Mouse (Mus musculus): ENCODE results near the gene Hipk4. TPM values are rescaled to one million over a fixed set of nuclear protein-coding genes. Genes with fewer than 3 reads are reported as not detected.
"Not testable (repeated sequence)": the region's sequence is repeated elsewhere in the genome, so short reads cannot be mapped to it uniquely, and the experiment has no call there.

Gene Hipk4
- polyA plus RNA-seq, 1 experiment: not detected

DNA sequence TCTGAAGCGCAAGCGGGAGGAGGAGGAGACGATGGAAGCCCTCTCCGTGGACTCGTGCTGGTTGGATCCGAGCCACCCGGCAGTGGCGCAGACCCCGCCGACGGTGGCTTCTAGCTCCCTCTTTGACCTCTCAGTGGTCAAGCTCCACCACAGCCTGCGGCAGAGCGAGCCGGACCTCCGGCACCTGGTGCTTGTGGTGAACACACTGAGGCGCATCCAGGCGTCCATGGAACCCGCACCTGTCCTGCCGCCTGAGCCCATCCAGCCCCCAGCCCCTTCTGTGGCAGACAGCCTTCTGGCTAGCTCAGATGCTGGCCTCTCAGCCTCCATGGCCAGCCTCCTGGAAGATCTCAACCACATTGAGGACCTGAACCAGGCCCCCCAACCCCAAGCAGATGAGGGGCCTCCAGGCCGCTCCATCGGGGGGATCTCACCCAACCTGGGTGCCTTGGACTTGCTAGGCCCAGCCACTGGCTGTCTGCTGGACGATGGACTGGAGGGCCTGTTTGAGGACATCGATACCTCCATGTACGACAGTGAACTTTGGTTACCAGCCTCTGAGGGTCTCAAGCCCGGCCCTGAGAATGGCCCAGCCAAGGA, 33.7 kb upstream of the Hipk4 start:
- Histone ChIP-seq H3K4me1 (ENCODE audit: control insufficient read depth, insufficient read depth, insufficient read length, low read length) (peaks cover 13% of the 10 kb centered on the region), H3K4me3 (ENCODE audit: insufficient read depth, low read depth, low read length) (no peak overlapping the region), H3K27ac (replicated peaks; ENCODE audit: low read depth, low read length) (peak overlapping the region; percentile 83; the same call in 1 of the 2 replicates)

DNA sequence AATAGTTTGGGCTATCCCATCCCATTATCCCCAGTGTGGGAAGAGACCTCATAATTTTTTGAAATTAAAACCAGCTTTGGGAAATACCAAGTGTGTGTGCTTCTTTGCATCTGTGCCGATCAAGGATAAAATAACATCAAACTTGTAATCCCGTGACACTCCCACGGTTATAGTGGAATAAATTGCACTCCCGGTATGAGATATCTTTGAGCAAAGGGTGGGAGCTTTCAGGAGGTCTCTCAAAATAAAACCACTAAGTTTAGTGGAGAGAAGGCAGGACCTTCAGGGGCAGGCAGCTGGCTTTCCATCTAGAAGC, 32.9 kb upstream of the Hipk4 start:
- peaks cover 13% of the 10 kb centered on the region for H3K4me1 ChIP-seq (ENCODE audit: control insufficient read depth, insufficient read depth, insufficient read length, low read length)
- peak overlapping the region; percentile 83 for H3K27ac ChIP-seq (replicated peaks; ENCODE audit: low read depth, low read length)
- H3K4me3 ChIP-seq (ENCODE audit: insufficient read depth, low read depth, low read length): peak overlapping the region; percentile 49

DNA sequence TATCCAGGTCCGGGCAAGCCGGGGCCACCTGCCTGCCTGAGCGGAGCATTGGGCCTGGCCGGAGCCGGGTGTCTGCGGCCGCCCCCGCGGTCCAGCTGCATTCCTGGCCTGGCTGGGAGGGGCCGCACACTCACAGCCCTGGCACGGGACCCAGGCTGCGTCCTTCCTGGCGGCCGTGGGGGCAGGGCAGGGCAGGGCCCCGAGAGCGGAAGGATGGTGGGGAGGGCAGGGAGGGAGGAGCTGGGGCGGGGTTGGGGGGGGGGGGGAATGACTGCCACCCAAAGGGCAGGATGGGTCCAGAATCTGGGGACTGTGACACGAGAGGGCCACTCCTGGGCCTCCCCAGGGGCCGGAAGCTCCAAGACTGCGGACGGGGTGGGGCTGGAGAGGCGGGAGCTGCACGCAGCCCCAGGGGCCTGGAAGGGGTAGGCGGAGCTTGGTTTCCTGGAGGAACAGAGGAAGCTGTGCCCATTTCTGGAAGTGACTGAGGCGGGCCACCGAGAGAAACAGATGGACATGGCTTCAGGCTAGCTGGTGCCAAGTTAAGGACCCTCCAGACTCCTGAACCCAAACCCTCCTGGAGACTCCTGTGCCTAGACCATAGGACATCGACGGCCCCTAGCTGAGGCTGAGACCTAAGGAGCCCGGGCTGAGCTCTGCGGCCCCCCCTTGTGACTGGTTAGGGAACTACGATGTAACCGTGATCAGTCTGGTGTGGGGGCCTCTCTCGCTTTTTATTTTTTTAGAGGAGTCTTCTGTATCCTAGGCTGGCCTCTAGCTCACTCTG, 32.3 kb upstream of the Hipk4 start:
- H3K4me3 ChIP-seq (ENCODE audit: insufficient read depth, low read depth, low read length): peak overlapping the region; percentile 63
- peak overlapping the region; percentile 96 for H3K27ac ChIP-seq (replicated peaks; ENCODE audit: low read depth, low read length)
- H3K4me1 ChIP-seq (ENCODE audit: control insufficient read depth, insufficient read depth, insufficient read length, low read length): peaks cover 13% of the 10 kb centered on the region

DNA sequence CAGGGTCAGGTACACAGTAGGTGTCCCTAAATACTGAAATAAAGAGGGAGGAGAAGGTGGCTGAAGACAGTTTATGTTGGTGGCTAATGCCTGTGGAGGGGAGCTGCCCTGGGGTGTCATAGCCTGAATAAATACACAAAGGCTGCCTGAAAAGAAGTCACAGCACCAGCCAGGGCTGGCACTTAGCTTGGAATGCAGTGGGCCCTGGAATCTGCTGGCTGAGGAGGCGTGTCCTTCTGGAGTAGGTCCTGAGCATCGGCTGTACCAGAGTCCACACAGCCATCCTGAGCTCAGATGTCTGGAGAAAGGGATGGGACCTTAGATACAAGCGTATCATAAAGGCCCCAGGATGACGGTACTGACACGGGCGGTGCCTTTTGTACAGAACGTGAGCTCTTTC, 31.2 kb upstream of the Hipk4 start:
- H3K27ac ChIP-seq (replicated peaks; ENCODE audit: low read depth, low read length): peak overlapping the region; percentile 96
- H3K4me3 ChIP-seq (ENCODE audit: insufficient read depth, low read depth, low read length): no peak overlapping the region
- peaks cover 13% of the 10 kb centered on the region for H3K4me1 ChIP-seq (ENCODE audit: control insufficient read depth, insufficient read depth, insufficient read length, low read length)

DNA sequence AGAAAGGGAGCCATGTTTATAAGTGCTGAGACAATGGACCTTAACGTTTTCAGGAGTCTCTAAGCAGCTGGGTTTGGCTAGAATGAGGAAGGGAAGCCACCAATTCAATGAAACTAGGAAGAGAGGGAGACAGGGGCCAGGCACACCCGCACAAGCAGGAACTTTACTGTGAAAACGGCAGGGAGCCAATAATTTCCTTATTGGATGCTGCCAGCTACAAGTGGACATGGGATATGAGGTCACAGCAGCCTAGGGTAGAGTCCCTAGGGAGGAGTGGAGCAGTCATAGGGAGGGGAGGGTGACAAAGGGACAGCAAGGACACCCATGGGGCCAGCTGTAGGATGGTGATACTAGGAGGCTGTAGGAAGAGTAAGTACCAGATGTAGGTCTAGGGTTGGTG, 30.0 kb upstream of the Hipk4 start:
- Histone ChIP-seq H3K4me1 (ENCODE audit: control insufficient read depth, insufficient read depth, insufficient read length, low read length) (peaks cover 12% of the 10 kb centered on the region), H3K27ac (replicated peaks; ENCODE audit: low read depth, low read length) (peak overlapping the region; percentile 40; the same call in 1 of the 2 replicates), H3K4me3 (ENCODE audit: insufficient read depth, low read depth, low read length) (no peak overlapping the region)

DNA sequence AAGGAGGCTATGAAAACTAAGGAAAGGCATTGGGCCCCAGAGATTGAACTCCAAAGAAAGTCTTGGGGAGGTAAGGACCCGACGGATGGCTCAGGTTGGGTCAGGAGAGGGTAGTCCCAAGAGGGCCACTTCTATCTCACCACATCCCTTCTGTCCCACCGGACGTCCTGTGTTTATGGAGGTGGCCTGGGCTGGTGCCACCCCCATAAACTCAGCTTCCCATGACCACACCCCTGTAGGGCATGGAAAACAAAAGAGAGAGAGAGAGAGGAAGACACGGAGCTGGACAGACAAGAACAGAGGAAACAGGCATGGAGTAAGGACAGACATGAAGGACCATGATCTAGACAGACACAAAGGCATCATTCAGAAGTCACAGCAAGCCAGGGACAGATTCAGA, 29.6 kb upstream of the Hipk4 start:
- H3K4me1 ChIP-seq (ENCODE audit: control insufficient read depth, insufficient read depth, insufficient read length, low read length): peaks cover 11% of the 10 kb centered on the region
- peak overlapping the region; percentile 40; the same call in 1 of the 2 replicates for H3K27ac ChIP-seq (replicated peaks; ENCODE audit: low read depth, low read length)
- no peak overlapping the region for H3K4me3 ChIP-seq (ENCODE audit: insufficient read depth, low read depth, low read length)

DNA sequence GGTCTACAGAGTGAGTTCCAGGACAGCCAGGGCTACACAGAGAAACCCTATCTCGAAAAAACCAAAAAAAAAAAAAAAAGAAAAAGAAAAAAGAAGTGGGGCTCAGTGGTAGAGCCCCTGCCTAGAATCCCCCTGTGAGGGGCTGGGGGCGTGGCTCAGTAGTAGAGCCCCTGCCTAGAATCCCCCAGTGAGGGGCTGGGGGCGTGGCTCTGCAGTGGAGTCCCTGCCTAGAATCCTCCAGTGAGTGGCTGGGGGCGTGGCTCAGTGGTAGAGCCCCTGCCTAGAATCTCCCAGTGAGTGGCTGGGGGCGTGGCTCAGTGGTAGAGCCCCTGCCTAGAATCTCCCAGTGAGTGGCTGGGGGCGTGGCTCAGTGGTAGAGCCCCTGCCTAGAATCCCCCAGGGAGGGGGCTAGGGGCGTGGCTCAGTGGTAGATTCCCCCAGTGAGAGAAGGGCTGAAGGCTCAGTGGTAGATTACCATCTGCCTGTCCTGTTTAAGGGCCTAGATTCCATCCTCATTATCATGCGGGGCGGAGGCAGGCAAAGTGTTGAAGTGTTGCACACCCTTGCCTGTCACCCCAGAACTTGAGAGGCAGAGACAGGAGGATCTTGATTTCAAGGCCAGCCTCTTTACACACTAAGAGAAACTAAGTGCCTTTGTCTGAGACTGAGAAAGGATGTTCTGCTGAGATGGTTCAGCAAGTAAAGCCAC, 28.3 kb upstream of the Hipk4 start:
- H3K4me1 ChIP-seq (ENCODE audit: control insufficient read depth, insufficient read depth, insufficient read length, low read length): peaks cover 11% of the 10 kb centered on the region; the same call in 1 of the 2 replicates
- not testable (repeated sequence) for H3K4me3 ChIP-seq (ENCODE audit: insufficient read depth, low read depth, low read length); H3K27ac ChIP-seq (replicated peaks; ENCODE audit: low read depth, low read length)

DNA sequence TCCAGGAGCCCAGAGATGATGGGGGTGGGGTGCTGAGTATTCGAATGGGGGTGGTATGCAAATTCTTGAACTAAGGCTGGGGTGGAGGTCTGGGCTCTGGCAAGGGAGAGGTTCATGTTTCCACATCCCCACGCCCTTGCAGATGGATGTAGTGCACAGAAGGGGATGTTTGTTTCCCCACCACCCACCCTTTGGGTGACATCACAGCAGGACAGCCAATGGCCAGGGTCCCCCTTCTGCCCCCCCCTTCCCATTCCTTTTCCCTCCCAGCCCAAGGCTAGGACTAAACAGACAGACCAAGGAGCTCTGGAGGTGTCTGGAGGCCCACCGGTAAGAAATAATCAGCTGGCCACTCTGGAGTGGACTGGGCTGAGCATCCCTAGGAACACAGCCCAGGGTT, 24.0 kb upstream of the Hipk4 start, which contains the start of gene Prx:
Gene Prx, plus strand, starts transcription at position 289 of the 400 bp plus-strand sequence.
- H3K27ac ChIP-seq (replicated peaks; ENCODE audit: low read depth, low read length): no peak within 1 kb of the TSS

DNA sequence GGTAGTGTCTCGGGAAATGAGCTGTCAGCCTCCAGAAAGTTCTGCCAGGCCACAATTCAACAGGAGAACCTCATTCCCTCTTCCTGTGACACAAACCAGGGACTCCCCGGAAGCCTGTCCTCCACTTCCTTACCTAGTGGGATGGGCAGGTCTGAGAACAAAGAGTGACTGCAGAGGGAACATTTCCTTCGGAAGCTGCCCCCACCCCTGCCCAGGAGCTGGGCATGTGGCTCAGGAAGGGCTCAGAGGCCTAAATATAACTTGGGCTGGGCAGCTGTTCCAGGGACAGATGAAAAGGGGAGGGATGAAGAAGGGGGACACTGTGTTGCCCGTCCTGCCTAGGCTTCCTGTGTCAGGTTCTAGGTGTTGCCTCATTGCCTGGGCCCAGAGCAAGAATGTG, 21.4 kb upstream of the Hipk4 start:
- no peak overlapping the region for H3K4me3 ChIP-seq (ENCODE audit: insufficient read depth, low read depth, low read length)
- H3K4me1 ChIP-seq (ENCODE audit: control insufficient read depth, insufficient read depth, insufficient read length, low read length): peaks cover 3% of the 10 kb centered on the region; the same call in 1 of the 2 replicates
- peak overlapping the region; percentile 87 for H3K27ac ChIP-seq (replicated peaks; ENCODE audit: low read depth, low read length)

More for the DNA sequence above, 24.0 kb upstream of the Hipk4 start, which contains the start of gene Prx:
- Histone ChIP-seq H3K4me3 (ENCODE audit: insufficient read depth, low read depth, low read length) (no peak within 1 kb of the TSS), H3K4me1 (ENCODE audit: control insufficient read depth, insufficient read depth, insufficient read length, low read length) (peaks cover 3% of the 10 kb centered on the region; the same call in 1 of the 2 replicates)

DNA sequence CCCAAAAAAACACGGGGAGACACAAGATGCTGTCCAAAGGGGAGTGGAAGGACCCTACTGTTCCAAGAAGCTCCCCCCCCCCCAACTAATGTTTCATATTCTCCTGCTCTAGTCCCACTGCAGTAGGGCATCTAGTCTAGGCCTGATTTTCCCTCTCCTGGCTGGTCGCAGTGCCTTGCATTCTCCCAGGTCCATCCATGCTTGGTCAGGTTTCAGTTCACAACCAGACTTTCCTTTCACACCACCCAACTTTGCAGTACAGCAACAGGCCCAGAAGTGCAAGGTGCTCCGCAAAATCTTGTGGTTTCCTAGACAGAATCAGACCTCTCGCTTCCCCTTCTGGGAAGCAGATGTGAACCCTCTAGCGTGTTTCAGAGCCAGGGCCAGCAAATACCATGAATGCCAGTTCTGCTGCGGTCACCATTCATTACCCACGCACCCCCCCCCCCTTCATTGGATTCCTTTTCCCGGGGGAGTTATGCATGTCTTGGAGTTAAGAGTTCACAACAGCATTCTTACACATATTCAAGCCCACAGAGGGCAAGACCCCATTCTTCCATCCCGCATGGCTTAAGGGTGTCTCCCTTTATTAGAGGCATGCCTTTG, 16.2 kb upstream of the Hipk4 start:
- Histone ChIP-seq H3K4me1 (ENCODE audit: control insufficient read depth, insufficient read depth, insufficient read length, low read length) (peaks cover 5% of the 10 kb centered on the region), H3K27ac (replicated peaks; ENCODE audit: low read depth, low read length) (no peak overlapping the region), H3K4me3 (ENCODE audit: insufficient read depth, low read depth, low read length) (no peak overlapping the region)

DNA sequence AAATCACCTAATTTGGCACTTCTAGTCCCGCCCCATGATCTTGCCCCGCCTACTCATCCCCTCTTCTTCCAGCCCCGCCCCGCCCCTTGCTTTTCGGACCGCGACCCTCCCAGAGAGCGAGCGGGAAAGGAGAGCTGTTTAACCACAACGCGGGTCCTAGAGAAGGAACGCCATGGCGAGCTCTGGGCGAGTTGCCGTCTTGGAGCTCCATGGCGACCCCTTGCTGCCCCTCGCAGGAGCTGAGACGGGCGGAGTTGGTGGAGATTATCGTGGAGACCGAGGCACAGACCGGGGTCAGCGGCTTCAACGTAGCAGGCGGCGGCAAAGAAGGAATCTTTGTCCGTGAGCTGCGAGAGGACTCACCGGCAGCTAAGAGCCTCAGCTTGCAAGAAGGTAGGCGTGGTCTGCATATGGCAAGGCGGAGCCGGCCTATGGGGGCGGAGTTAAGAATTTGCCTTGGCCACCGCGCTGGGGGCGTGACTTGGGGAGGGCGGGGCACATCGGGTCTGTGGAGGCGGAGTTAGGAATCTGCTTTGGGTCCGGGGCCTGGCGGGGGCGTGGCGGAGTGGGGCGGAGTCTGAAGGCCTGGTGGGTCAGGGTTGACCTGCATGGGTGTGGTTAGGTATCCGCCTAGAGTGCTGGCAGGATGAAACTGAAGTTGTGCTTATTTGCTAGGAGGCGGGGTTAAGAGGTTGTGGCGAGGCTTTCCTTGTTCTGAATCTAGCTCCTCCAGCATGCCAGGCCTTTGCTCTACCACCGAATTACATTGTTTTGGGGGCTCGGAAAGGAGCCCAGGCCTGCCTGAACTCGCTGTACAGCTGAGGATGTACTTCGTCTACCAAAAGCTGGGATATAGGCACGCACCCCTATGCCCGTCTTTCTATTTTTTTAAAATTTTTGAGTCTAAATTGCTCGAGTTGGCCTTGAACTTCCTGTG, 15.1 kb upstream of the Hipk4 start:
- Histone ChIP-seq H3K27ac (replicated peaks; ENCODE audit: low read depth, low read length) (peak overlapping the region; percentile 90), H3K4me3 (ENCODE audit: insufficient read depth, low read depth, low read length) (peak overlapping the region; percentile 84), H3K4me1 (ENCODE audit: control insufficient read depth, insufficient read depth, insufficient read length, low read length) (peaks cover 5% of the 10 kb centered on the region)

DNA sequence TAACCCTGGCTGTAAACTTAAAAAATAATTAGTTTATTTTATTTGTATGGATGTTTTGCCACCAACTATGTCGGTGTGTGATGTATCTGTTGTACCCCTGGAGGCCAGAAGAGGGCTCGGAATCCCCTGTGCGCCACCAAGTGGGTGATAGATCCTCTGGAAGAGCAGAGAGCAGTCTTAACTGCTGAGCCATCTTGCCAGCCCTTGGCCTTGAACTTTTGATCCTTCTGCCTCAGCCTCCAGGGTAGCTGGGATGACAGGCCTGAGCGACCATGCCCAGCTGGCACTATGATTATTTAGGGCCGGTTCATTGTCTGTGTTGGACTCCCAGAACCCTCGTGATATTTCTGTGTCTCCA, 14.4 kb upstream of the Hipk4 start:
- peaks cover 5% of the 10 kb centered on the region for H3K4me1 ChIP-seq (ENCODE audit: control insufficient read depth, insufficient read depth, insufficient read length, low read length)
- H3K4me3 ChIP-seq (ENCODE audit: insufficient read depth, low read depth, low read length): no peak overlapping the region; the same call in 1 of the 2 replicates
- H3K27ac ChIP-seq (replicated peaks; ENCODE audit: low read depth, low read length): peak overlapping the region; percentile 72; the same call in 1 of the 2 replicates

DNA sequence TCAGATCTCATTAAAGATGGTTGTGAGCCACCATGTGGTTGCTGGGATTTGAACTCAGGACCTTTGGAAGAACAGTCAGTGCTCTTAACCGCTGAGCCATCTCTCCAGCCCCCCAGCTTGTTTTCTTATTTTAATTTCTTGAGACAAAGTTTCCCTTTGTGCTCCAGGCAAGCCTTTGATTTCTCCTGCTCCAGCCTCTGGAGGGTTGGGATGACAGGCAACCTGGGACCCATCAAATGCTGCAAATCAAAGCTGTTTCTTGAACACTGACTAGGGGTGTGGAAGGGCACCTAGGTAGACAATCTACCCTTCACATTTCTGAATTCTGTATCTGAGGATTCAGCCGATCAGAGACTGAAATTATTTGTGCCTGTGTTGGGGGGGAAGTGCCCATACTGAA, 12.3 kb upstream of the Hipk4 start:
- Histone ChIP-seq H3K4me3 (ENCODE audit: insufficient read depth, low read depth, low read length) (no peak overlapping the region), H3K4me1 (ENCODE audit: control insufficient read depth, insufficient read depth, insufficient read length, low read length) (peaks cover 5% of the 10 kb centered on the region), H3K27ac (replicated peaks; ENCODE audit: low read depth, low read length) (no peak overlapping the region)

DNA sequence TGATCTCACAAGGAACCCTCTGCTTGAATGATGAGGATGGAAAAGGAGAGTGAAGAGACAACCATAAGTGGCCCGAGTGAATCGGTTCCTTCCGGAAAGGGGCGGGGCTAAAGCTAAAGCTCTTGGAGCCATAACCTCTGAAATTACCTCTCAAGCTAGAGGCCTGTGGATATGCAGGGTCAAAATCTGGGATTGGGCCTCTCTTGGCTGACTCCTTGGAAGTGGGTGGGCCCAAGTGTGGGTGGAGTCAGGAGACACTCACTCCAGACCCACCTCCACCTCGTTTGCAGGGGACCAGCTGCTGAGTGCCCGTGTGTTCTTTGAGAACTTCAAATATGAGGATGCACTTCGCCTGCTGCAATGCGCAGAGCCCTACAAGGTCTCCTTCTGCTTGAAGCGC, 8.1 kb upstream of the Hipk4 start:
- Histone ChIP-seq H3K4me3 (ENCODE audit: insufficient read depth, low read depth, low read length) (no peak overlapping the region), H3K4me1 (ENCODE audit: control insufficient read depth, insufficient read depth, insufficient read length, low read length) (no peaks in the 10 kb centered on the region), H3K27ac (replicated peaks; ENCODE audit: low read depth, low read length) (no peak overlapping the region)
